Mouse (Mus musculus): Measurements from ENCODE around the gene Specc1l. TPM values are rescaled to one million over a fixed set of nuclear protein-coding genes. Genes with fewer than 3 reads are reported as not detected.

Specc1l gene
- polyA plus RNA-seq, 1 experiment from 2014 or later = 30.9 TPM

DNA sequence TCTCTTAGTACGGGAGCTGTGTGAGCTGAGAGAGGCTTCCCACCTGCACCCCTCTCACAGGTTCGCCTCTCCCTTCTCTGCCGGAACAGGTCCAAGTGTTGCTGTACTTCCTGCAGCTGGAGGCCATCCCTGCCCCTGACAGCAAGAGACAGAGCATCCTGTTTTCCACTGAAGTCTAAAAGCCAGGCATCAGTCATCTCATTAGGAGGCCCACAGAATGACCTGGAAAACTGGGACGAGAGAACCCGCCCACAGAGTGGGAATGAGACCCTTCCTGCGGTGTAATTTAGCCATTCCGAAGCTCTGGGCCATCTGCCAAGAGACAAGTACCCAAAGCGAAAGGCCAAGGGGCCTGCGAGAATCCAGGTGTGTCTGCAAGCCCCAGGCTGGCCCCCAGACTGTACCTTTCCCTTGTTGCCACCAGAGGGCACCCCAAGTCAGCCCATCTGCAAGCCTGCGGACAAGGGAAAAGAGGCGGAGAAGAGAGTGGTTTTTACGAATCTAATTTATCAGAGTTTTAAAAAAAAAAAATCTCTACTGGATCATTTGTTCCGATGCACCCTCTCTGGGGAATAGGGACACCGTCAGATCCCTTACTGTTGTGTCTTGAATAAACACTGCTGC, 29.6 kb upstream of the Specc1l start:
- ATAC-seq (ENCODE audit: low FRiP score, low TSS enrichment) = no peak
- 0 out of 2 replicates have a peak overlapping the region, but pooled peaks have one; percentile 20 for H3K27ac ChIP-seq (replicated peaks; ENCODE audit: low read depth, low read length)

DNA sequence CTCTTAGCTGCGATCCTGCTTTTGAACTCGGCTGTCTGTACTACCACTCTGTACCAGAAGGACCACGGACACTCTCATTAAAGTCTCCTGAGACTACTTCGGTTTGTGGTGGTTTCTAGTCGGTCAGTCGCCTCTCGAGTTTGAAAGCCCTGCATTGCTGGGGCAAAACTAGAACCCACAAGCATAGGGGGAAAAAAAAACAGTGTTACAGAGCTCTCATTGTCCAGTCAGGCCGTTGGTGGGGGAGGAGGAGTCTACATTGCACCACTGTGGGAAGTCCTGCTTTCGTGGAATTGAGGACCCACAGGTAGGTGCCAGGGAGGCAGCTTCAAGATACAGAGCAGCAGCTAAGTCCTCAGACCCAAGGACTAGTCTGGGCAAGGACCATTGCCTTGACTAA, 27.0 kb upstream of the Specc1l start:
- Histone ChIP-seq H3K9me3 (ENCODE audit: control insufficient read depth, low read length) (no peaks in the 10 kb centered on the region), H3K27me3 (ENCODE audit: control insufficient read depth, insufficient read depth, low read length) (no peaks in the 10 kb centered on the region), H3K36me3 (ENCODE audit: control insufficient read depth, insufficient read depth, low read length) (peaks cover 52% of the 10 kb centered on the region), H3K4me1 (ENCODE audit: control insufficient read depth, insufficient read depth, low read length) (no peaks in the 10 kb centered on the region), H3K9ac (replicated peaks; ENCODE audit: low read length) (no peak overlapping the region), H3K4me3 (replicated peaks; ENCODE audit: low read depth, low read length) (no peak overlapping the region), H3K4me2 (ENCODE audit: low read length) (no peak overlapping the region), H3K27ac (replicated peaks; ENCODE audit: low read depth, low read length) (no peak overlapping the region)
- no peak for ATAC-seq (ENCODE audit: low FRiP score, low TSS enrichment)
- no peak for DNase-seq
- 94% methylated on average over 9 of the region's 9 CpGs for WGBS

More for the DNA sequence above, 29.6 kb upstream of the Specc1l start:
- H3K4me1 ChIP-seq (ENCODE audit: control insufficient read depth, insufficient read depth, low read length) = no peaks in the 10 kb centered on the region
- H3K4me3 ChIP-seq (replicated peaks; ENCODE audit: low read depth, low read length) = no peak overlapping the region
- H3K27me3 ChIP-seq (ENCODE audit: control insufficient read depth, insufficient read depth, low read length) = no peaks in the 10 kb centered on the region
- H3K9me3 ChIP-seq (ENCODE audit: control insufficient read depth, low read length) = no peaks in the 10 kb centered on the region; the same call in 1 of the 2 replicates
- no peak overlapping the region for H3K4me2 ChIP-seq (ENCODE audit: low read length)
- DNase-seq = peak; percentile 85
- H3K9ac ChIP-seq (replicated peaks; ENCODE audit: low read length) = no peak overlapping the region
- 55% methylated on average over 14 of the region's 14 CpGs for whole genome bisulfite sequencing
- H3K36me3 ChIP-seq (ENCODE audit: control insufficient read depth, insufficient read depth, low read length) = peaks cover 77% of the 10 kb centered on the region

DNA sequence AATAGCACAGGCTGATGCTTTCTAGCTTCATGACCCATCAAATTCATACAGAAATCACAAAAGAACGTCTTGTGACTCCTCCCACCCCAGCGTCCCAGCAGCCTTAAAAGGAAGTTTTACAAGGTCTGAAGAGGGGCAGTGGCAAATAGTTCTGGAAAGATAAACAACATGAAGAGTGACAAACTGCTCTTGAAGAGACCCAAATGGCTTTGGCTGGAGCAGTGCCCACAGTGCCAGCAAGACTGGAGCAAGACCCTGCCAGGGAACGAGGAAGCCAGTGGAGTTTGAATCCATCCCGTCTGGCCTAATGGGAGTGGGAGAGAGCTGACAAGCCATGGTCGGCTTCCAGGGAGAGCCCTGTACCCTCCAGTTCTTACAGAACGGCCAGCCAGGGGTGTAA, 25.3 kb upstream of the Specc1l start:
- ATAC-seq (ENCODE audit: low FRiP score, low TSS enrichment) (no peak), DNase-seq (no peak)
- 61% methylated on average over 6 of the region's 6 CpGs for WGBS

DNA sequence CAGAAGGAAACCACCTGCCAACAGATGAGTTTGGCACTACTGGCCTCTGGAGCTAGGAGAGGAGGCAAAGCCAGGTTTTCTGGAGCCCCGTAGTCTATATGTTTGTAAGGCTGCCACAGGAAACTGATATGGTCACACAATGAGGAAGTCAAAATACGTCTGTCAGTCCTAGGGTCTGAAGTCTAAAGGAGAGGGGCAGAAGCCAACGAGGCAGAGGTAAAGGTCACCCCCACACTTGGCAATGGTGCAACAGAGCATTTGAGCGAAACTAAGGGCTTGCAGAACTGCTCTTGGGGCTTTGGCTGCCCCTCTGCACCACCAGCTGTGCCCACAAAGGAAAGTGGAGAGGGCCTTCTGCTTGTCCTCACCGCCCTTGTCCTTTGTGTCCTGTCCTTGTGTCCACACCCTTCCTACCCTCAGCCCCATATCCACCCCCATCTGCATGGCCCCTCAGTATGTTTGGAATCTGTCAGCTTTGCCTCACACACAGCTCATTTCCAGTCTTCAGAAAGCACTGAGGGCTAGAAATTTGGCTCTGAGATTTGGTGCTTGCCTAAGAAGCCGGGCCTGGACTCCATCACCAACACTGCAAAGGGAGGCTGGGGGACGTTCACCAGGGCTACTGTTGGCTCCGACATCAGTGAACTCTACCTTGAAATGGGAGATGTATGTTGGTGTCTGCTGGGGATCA, 24.4 kb upstream of the Specc1l start:
- 86% methylated on average over 8 of the region's 8 CpGs for WGBS

More for the DNA sequence above, 25.3 kb upstream of the Specc1l start:
- no peaks in the 10 kb centered on the region for H3K27me3 ChIP-seq (ENCODE audit: control insufficient read depth, insufficient read depth, low read length)
- peaks cover 34% of the 10 kb centered on the region for H3K36me3 ChIP-seq (ENCODE audit: control insufficient read depth, insufficient read depth, low read length)
- H3K9me3 ChIP-seq (ENCODE audit: control insufficient read depth, low read length) = no peaks in the 10 kb centered on the region
- no peaks in the 10 kb centered on the region for H3K4me1 ChIP-seq (ENCODE audit: control insufficient read depth, insufficient read depth, low read length)
- H3K27ac ChIP-seq (replicated peaks; ENCODE audit: low read depth, low read length) = no peak overlapping the region
- no peak overlapping the region for H3K4me2 ChIP-seq (ENCODE audit: low read length)
- no peak overlapping the region for H3K4me3 ChIP-seq (replicated peaks; ENCODE audit: low read depth, low read length)
- H3K9ac ChIP-seq (replicated peaks; ENCODE audit: low read length) = no peak overlapping the region

DNA sequence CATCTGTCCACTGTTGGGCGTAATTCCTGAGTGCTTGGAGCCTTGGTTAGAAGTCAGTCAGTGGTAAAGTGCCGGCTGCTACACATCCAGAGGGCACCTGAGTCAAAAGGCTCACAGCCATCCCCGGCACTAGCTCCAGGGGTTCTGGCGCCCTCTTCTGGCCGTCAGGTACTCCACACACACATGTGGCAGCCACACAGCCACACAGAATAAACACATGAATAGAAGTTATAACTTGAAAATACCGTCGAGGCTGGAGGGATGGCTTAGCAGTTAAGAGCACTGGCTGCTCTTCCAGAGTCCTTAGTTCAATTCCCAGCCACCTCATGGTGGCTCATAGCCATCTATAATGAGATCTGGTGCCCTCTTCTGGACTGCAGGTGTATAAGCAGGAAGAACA, 20.2 kb upstream of the Specc1l start:
- no peak overlapping the region for H3K27ac ChIP-seq (replicated peaks; ENCODE audit: low read depth, low read length)
- H3K36me3 ChIP-seq (ENCODE audit: control insufficient read depth, insufficient read depth, low read length) = no peaks in the 10 kb centered on the region
- H3K4me1 ChIP-seq (ENCODE audit: control insufficient read depth, insufficient read depth, low read length) = no peaks in the 10 kb centered on the region
- H3K4me3 ChIP-seq (replicated peaks; ENCODE audit: low read depth, low read length) = no peak overlapping the region
- H3K9ac ChIP-seq (replicated peaks; ENCODE audit: low read length) = no peak overlapping the region
- 52% methylated on average over 7 of the region's 7 CpGs for WGBS
- DNase-seq (no peak), ATAC-seq (ENCODE audit: low FRiP score, low TSS enrichment) (no peak)
- no peaks in the 10 kb centered on the region for H3K9me3 ChIP-seq (ENCODE audit: control insufficient read depth, low read length)
- no peak overlapping the region for H3K4me2 ChIP-seq (ENCODE audit: low read length)
- no peaks in the 10 kb centered on the region for H3K27me3 ChIP-seq (ENCODE audit: control insufficient read depth, insufficient read depth, low read length)

More for the DNA sequence above, 24.4 kb upstream of the Specc1l start:
- no peak overlapping the region for H3K4me2 ChIP-seq (ENCODE audit: low read length)
- H3K9ac ChIP-seq (replicated peaks; ENCODE audit: low read length) = no peak overlapping the region
- DNase-seq = no peak
- H3K27me3 ChIP-seq (ENCODE audit: control insufficient read depth, insufficient read depth, low read length) = no peaks in the 10 kb centered on the region
- ATAC-seq (ENCODE audit: low FRiP score, low TSS enrichment) = no peak
- peaks cover 27% of the 10 kb centered on the region for H3K36me3 ChIP-seq (ENCODE audit: control insufficient read depth, insufficient read depth, low read length)
- no peak overlapping the region for H3K27ac ChIP-seq (replicated peaks; ENCODE audit: low read depth, low read length)
- no peaks in the 10 kb centered on the region for H3K9me3 ChIP-seq (ENCODE audit: control insufficient read depth, low read length)
- no peaks in the 10 kb centered on the region for H3K4me1 ChIP-seq (ENCODE audit: control insufficient read depth, insufficient read depth, low read length)
- H3K4me3 ChIP-seq (replicated peaks; ENCODE audit: low read depth, low read length) = no peak overlapping the region

DNA sequence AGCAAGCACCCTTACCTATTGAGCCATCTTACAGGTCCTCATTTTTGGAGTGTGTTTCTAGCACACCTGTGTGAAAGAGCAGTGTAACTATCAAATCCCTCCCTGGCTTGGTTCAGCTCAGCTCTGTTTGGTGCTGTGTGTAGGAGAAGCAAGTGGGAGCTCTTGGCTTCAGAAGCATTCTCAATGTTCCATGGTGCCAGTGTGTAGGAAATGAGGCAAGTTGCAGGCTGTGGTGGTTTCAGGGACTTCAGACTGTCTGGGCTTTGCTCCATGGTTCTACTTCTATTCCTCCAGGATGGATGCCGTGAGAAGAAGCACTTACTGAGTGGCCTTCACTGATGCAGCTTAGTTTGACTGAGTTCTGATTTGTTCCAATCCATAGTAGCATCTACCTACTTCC, 14.1 kb upstream of the Specc1l start:
- H3K4me2 ChIP-seq (ENCODE audit: low read length) = no peak overlapping the region
- no peak overlapping the region for H3K9ac ChIP-seq (replicated peaks; ENCODE audit: low read length)
- no peaks in the 10 kb centered on the region for H3K27me3 ChIP-seq (ENCODE audit: control insufficient read depth, insufficient read depth, low read length)
- ATAC-seq (ENCODE audit: low FRiP score, low TSS enrichment) = no peak
- no peaks in the 10 kb centered on the region for H3K4me1 ChIP-seq (ENCODE audit: control insufficient read depth, insufficient read depth, low read length)
- H3K36me3 ChIP-seq (ENCODE audit: control insufficient read depth, insufficient read depth, low read length) = no peaks in the 10 kb centered on the region
- 88% methylated on average over 1 of the region's 1 CpGs for WGBS
- H3K27ac ChIP-seq (replicated peaks; ENCODE audit: low read depth, low read length) = no peak overlapping the region
- H3K9me3 ChIP-seq (ENCODE audit: control insufficient read depth, low read length) = no peaks in the 10 kb centered on the region
- DNase-seq = no peak
- no peak overlapping the region for H3K4me3 ChIP-seq (replicated peaks; ENCODE audit: low read depth, low read length)

DNA sequence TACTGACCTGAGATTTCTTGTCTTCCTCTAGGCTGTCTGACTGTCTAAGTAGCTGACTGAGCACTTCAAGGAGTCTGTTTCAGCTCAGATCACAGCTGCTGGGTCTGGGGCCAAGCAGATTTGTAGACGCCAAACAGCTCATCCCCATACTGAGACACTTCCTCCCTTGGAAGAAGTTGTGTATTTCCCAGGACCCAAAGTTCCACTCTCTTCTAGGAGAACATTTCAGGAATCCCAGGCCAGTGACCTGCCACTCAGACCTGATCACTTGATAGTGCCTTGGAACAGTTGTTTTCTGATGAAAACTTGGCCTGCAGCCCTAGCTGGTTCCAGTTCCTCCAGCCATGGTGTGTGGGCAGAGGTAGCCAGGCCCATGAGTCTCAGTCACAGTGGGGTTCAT, 11.1 kb upstream of the Specc1l start:
- Histone ChIP-seq H3K27ac (replicated peaks; ENCODE audit: low read depth, low read length) (no peak overlapping the region), H3K27me3 (ENCODE audit: control insufficient read depth, insufficient read depth, low read length) (no peaks in the 10 kb centered on the region), H3K4me3 (replicated peaks; ENCODE audit: low read depth, low read length) (no peak overlapping the region), H3K9me3 (ENCODE audit: control insufficient read depth, low read length) (no peaks in the 10 kb centered on the region), H3K9ac (replicated peaks; ENCODE audit: low read length) (no peak overlapping the region), H3K4me2 (ENCODE audit: low read length) (no peak overlapping the region), H3K4me1 (ENCODE audit: control insufficient read depth, insufficient read depth, low read length) (no peaks in the 10 kb centered on the region), H3K36me3 (ENCODE audit: control insufficient read depth, insufficient read depth, low read length) (no peaks in the 10 kb centered on the region)
- DNase-seq = no peak
- no peak for ATAC-seq (ENCODE audit: low FRiP score, low TSS enrichment)
- WGBS = 88% methylated on average over 1 of the region's 1 CpGs

DNA sequence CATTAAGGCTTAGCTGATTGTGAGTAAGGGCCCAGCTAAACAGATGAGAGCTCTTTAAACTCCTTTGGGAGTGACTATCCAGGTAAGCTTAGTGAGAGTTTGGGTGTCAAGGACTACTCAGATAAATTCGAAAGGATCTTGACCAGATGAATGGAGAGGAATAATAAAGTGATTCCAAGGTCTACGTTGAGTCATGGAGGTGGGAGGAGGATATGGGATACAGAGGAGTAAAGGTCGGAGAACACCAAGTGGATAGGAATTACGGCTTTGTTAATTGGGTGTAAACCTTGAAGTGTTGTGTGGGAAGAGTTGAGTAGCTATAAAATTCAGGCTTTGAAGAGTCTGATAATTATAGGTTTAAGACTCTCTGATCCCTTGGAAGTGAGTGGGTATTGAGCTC, 5.7 kb upstream of the Specc1l start:
- no peak overlapping the region for H3K4me3 ChIP-seq (replicated peaks; ENCODE audit: low read depth, low read length)
- DNase-seq = no peak
- H3K27me3 ChIP-seq (ENCODE audit: control insufficient read depth, insufficient read depth, low read length) = no peaks in the 10 kb centered on the region
- no peak overlapping the region for H3K9ac ChIP-seq (replicated peaks; ENCODE audit: low read length)
- no peak for ATAC-seq (ENCODE audit: low FRiP score, low TSS enrichment)
- no peak overlapping the region for H3K27ac ChIP-seq (replicated peaks; ENCODE audit: low read depth, low read length)
- H3K9me3 ChIP-seq (ENCODE audit: control insufficient read depth, low read length) = no peaks in the 10 kb centered on the region
- no peak overlapping the region for H3K4me2 ChIP-seq (ENCODE audit: low read length)
- 88% methylated on average over 4 of the region's 4 CpGs for WGBS
- no peaks in the 10 kb centered on the region for H3K4me1 ChIP-seq (ENCODE audit: control insufficient read depth, insufficient read depth, low read length)
- no peaks in the 10 kb centered on the region for H3K36me3 ChIP-seq (ENCODE audit: control insufficient read depth, insufficient read depth, low read length)

DNA sequence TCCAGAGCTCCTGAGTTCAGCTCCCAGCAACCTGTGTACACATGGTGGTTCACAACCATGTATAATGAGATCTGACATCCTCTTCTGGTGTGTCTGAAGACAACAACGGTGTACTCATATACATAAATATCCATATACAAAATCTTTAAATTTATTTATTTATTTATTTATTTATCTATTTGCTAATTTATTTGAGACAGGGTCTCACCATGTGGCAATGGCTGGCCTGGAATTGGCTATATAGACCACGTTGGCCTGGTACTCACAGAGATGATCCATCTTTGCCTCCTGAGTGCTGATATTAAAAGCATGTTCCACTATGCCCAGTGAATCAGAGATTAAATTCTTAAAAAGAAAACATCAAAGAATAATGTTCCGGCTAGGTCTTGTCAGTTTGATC, 1.0 kb upstream of the Specc1l start:
- H3K9ac ChIP-seq (replicated peaks; ENCODE audit: low read length) = no peak overlapping the region
- DNase-seq (no peak), ATAC-seq (ENCODE audit: low FRiP score, low TSS enrichment) (no peak)
- WGBS = 90% methylated on average over 3 of the region's 3 CpGs
- peaks cover 15% of the 10 kb centered on the region for H3K4me1 ChIP-seq (ENCODE audit: control insufficient read depth, insufficient read depth, low read length)
- H3K4me3 ChIP-seq (replicated peaks; ENCODE audit: low read depth, low read length) = no peak overlapping the region
- no peaks in the 10 kb centered on the region for H3K36me3 ChIP-seq (ENCODE audit: control insufficient read depth, insufficient read depth, low read length)
- H3K27ac ChIP-seq (replicated peaks; ENCODE audit: low read depth, low read length) = peak overlapping the region; percentile 97; the same call in 1 of the 2 replicates
- no peaks in the 10 kb centered on the region for H3K27me3 ChIP-seq (ENCODE audit: control insufficient read depth, insufficient read depth, low read length)
- H3K9me3 ChIP-seq (ENCODE audit: control insufficient read depth, low read length) = no peaks in the 10 kb centered on the region
- H3K4me2 ChIP-seq (ENCODE audit: low read length) = no peak overlapping the region
